Mouse (Mus musculus) liver, embryonic 14.5 days (tissue): ENCODE data around the gene Rnf2.

ENCODE experiments used
- CTCF ChIP-seq: IDR thresholded peaks from 2 replicates; pipeline ENCODE4 v1.5.1; 2016; ENCODE audit warnings: antibody characterized with exemption, low read depth, control low read depth
- EP300 ChIP-seq: IDR thresholded peaks from 2 replicates; pipeline ENCODE4 v1.6.1; 2016; ENCODE audit warnings: antibody characterized with exemption, low read depth

DNA sequence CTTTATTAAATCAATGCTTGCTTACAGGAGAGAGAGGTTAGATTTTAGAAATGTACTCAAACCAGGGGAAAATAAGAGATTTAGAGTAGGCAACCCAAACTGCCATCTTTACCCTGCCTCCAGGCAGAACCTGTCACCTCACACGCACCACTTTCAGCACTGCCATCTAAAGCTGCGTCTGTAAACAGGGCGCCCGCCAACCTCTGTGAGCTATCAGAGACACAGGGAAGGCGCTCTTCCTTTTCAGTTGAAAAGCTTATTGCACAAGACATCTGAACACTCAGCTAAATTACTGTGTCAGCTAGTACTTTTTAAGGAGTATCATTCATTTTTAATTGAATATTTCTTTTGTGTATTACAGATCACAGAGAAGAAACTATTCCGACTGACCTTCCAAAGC lies 10.9 kb downstream of the Rnf2 start:
- no peak for TF ChIP-seq CTCF
- TF ChIP-seq EP300: no peak
